Mouse (Mus musculus): ENCODE data around the gene Serpina5.
"Not testable (repeated sequence)": the region's sequence is repeated elsewhere in the genome, so short reads cannot be mapped to it uniquely, and the experiment has no call there.

Serpina5 gene

DNA sequence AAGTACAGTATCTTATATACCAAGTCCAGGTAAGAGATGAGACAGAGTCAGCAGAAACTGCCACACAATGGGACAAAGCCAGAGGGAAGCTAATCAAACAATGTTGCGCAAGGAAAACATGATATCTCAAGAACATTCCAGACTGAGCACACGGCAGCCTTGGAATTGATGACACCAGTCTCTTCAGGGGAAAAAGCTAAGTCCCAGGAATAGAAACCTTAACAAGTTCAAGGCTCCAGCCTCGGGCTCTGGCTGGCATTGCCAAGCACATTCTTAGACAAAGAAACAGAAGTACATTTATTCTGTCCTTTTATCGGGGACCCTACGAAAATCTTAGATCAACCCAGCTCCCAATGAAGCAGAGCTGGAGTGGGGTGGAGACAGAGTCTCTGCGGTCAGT is at the start of gene Serpina5:
TSS of gene Serpina5 (plus strand) at position 346 of the 400 bp plus-strand sequence.
- DNase-seq (ENCODE audit: low read depth, low spot score), result no peak

DNA sequence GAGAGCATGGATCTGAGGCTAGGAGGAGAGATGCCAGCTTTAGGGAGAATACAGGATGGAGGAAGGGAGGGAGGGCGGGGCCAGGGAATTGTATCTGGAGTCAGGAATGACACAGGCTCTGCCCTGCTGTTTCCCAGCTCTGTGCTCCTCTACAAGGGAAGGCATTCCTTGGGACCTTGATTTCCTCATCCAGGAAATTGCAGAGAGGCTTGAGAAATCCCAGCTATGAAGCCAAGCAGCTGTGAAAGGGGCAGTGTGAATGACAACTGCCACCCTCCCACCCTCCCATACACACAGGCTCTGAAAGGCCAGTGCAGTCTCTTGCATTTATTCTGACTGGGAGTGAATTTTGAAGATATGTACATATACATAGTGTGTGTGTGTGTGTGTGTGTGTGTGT is 46.9 kb upstream of the Serpina5 start:
- DNase-seq (ENCODE audit: low read depth, low spot score), result no peak

DNA sequence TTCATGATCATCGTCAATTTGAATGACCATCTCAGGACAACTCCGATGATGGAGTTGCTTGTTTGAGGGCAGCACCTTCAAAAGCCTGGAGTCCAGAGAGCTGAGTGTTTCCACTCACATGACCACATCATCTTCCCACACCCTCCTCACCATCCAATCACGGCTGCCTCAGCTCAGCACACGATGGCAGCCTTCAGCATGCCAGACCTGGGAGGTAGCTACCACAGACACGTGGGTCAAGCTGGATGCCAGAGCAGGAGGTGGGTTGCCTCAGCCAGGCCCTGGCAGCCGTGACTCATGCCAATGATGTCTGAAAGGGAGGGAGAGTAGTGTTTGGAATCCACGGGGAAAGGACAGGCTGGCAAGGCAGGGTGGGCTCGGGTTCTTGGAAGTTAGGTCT is 45.2 kb upstream of the Serpina5 start:
- DNase-seq (ENCODE audit: low read depth, low spot score), result no peak

DNA sequence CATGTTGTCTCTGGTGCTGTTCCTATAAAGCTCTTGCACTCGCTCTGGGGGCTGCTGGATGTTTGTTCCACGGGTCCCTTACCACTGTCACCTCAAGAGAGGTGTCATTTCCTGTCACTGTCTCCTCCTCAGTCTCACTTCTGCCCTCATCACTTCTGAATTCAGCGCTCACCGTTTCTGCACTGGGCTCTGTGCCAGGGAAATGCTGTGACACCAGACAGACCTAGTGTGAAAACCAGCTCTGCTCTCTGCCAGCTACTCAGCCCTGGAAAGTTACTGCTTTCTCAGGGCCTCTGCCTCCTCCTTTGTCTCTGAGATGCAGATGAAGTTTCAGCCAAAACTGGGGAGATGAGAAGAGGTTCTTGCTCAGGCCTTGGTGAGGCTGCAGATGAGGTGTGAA is 43.9 kb upstream of the Serpina5 start:
- no peak for DNase-seq (ENCODE audit: low read depth, low spot score)

DNA sequence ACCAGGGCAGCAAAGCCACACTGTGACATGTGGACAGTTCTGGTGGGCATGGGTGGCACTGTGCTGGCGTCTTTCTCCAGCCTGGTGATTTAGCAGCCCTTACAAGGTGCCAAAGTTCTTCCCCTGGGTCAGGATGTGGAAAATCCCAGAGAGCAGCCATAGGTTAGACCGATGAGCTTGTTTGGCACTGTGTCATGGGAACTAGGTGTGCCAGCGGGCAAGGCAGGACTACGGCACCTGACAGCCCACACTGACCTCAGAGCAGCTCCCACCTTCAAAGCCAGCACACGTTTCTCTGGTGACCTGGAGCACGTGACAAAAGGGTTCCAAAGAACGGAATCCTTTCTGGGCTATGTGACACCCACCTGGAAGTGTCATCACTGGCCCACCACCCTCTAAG is 43.4 kb upstream of the Serpina5 start:
- no peak for DNase-seq (ENCODE audit: low read depth, low spot score)

DNA sequence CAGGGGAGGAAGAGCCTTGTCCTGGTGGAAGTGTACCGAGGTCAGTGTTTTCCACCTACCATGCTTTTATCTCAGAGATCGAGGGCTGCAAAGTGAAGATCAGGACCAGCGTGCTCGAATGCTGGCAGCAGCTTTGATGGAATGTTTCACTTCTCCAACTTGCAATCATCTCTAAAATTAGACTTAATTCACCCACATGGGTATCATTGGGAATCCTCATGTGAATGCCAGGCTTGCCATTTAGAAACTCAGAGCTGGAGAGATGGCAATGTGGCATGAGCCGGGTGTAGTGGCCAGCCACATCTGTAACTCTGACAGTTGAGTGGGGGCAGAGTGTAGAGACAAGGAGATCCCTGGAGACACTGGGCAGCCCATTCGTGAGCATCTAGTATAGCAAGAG is 40.8 kb upstream of the Serpina5 start:
- no peak for DNase-seq (ENCODE audit: low read depth, low spot score)

DNA sequence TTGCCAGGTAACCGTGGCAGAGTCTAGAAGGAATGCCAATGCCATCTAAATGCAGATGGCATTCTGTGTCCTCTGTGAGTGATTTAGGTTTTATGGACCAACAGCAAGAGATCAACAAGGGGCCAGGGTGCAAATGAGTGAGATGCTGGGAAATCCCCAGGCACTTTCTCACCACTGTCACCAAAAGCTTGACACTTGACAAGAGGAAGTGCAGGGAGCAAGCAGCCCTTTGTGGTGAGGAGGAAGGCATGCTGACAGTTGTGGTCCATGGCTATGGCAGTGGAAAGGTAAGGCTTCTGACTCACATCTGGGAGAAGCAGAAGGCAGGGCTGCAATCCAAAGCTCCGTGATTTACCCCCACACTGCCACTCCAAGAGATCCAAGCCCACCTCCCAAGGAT is 39.1 kb upstream of the Serpina5 start:
- DNase-seq (ENCODE audit: low read depth, low spot score), result no peak

DNA sequence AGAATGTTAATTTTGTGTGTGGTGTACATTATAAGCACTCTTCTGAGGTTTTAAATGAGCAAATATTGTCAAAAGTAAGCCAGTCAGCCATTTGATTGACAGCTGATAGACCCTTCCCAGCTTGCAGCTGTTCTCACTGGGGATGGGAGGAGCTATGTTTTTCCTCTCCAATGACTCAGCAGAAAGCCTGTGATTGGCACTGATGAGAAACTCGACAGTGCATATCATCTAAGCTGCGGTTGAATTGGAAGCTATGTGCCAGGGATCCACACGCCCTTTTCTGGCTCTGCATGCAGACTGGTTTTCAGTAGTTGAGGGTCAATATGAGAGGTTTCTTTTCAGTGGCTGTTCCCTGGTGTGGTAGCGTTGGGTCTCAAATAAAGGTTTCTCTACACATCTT is 36.4 kb upstream of the Serpina5 start:
- DNase-seq (ENCODE audit: low read depth, low spot score), result no peak

DNA sequence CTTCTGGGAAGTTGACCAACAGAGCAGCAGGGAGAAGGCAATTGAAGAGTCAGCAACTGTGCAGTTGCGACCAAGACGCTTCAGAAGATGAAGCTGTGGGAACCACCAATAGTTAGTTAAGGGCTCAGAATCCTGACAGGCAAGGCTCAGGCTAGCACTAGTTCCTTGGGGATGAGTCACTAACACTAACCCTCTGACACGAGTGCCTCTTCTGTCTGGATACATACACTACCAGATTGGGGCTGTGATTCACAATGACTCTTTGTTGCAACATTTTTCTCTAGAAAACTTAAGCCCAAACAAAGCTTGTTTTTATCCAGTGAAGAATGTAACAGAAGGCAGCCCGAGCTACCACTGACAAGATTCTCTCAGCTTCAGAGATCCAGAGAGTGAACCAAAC is 35.9 kb upstream of the Serpina5 start:
- no peak for DNase-seq (ENCODE audit: low read depth, low spot score)

DNA sequence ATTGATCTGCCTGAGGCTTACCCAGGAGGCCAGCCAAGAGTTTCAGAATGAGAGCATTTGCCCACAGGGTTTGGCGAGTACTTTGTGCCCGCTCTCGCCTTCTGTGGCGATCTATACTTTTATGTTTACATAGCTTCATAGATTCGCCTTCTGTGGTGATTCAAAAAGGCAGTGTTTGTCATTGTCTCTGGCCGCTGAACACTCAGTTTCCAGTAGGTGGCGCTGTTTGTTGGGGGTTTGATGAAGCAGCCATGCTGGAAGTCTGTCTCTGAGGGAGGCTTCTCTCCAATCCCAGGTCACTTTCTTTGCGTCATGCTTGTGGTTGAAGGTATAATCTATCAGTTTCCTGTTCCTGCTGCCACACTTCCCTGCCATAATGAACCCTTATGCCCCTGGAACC is 34.7 kb upstream of the Serpina5 start:
- peak; percentile 40 for DNase-seq (ENCODE audit: low read depth, low spot score)

DNA sequence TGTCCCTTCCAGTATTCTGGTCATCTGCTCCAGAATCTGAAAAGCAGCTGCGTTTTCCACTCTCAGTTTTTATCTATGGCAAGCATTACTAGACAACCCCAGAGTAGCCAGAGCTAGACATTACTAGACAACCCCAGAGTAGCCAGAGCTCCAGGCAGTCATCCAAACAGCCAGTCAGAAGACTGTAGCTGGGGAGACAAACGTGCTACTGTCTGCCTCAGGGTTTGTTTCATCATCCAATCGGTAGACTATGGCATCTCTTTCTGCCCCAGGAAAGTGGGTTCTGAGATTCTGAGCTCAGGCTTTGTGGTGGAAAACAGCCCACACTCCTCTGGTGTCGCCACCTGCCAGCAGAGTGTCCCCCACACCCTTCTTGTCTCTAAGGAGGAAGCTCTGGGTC is 33.4 kb upstream of the Serpina5 start:
- DNase-seq (ENCODE audit: low read depth, low spot score), result no peak

DNA sequence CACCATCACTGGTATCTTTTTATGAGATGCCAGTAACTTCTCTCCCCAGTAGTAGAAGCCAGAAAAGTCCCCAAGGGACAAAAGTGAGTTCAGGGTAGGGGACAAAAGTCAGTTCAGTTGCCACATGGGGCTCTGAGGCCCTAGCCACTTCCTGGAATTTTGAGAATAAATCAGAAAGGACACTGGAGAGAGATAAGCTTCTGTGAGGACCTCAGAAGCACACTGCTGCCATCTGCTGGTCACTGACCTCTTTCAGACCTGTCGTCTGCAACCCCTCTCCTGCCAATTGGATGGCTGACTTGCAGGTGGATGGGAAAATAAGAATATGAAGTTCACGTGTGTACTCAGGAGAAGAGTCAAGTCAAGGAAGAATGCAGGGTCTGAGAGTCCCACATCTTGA is 31.3 kb upstream of the Serpina5 start:
- DNase-seq (ENCODE audit: low read depth, low spot score), result peak; percentile 42

DNA sequence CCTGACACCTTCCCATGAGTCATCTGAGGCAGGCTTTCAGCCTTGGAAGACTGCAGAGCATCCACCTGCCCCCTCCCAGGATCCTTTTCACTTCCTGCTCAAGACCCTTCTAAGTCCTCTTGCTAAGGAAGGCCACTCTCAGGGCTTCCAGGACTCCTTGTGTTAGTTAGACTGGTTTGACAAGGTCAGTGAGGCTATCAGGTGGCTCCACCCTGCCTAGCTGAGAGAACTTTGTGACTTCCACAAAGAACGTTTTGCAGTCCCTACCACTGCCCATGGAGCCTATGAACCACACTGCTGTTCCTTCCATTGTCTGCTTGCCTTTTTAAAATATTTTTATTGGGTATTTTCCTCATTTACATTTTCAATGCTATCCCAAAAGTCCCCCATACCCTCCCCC is 29.2 kb upstream of the Serpina5 start:
- no peak for DNase-seq (ENCODE audit: low read depth, low spot score)

DNA sequence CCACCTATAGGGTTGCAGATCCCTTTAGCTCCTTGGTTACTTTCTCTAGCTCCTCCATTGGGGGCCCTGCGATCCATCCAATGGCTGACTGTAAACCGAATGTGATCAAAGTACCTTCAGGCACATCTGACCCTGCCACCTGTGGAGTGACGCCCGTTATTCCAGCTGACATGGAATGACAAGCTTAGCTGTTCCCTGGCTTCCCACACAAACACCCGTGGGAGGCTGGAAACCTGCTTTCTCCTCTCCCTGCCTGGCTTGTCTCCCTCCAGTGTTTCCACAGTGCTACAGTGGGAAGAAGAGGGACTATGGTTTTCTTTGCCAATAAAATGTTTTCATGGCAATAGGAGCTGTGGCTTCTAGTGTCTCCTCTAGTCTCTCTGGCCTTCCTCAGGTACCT is 28.6 kb upstream of the Serpina5 start:
- no peak for DNase-seq (ENCODE audit: low read depth, low spot score)

DNA sequence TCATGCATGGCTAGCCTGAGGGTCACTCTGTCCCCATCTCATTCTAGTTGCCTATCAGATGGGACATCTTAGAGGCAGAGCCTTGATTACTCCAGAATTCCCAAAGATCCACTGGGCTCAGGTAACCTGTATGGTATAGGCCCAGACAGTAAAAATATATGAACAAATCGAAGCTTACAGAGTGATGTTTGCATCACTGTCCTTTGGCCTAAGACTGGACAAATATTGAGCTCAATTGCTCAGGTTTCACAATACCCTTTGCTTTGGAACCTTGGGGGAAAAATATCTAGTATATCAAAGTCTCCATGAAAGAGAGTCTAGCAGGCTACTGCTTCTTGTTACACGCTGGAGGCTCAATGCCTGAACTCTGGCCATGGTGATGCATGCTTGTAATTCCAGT is 10.8 kb upstream of the Serpina5 start:
- no peak for DNase-seq (ENCODE audit: low read depth, low spot score)

DNA sequence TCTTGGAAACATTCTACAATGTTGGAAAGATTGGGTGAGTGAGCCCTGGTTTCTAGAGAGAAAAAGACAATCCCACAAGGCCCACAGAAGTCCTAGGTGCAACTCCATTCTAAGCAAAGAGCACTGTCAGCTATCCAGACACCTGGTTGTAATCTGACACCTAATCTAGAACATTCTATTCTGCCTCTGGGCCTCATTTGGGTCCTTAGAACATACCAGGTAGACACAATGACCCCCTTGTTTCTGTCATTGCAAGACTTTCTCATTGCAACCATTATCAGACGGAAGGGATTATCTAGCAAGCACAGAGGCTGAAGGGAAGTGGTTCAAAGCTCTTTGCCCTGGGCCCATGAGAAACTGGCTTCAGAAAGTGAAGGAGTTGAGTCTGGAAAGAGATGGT is 9.6 kb upstream of the Serpina5 start:
- DNase-seq (ENCODE audit: low read depth, low spot score), result no peak

DNA sequence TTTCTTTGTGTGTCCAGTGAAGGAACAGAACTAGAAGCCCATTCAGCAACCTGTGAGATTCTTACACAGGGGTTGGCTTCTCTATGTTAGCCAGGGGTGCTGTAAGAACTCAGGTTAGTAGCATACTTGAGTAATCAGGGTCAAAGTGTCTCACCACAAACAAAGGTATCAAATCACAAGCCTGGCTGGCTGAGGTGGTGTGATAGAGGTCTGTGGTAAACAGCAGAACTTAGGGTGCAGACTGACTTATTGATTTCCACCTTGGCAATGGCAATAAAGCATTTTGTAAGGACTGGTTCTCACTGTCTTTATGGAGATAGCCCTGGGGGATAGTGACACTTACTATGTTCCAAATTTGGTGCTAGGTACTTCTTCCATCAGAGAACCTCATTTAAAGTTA is 4.9 kb downstream of the Serpina5 start:
- DNase-seq (ENCODE audit: low read depth, low spot score), result no peak

DNA sequence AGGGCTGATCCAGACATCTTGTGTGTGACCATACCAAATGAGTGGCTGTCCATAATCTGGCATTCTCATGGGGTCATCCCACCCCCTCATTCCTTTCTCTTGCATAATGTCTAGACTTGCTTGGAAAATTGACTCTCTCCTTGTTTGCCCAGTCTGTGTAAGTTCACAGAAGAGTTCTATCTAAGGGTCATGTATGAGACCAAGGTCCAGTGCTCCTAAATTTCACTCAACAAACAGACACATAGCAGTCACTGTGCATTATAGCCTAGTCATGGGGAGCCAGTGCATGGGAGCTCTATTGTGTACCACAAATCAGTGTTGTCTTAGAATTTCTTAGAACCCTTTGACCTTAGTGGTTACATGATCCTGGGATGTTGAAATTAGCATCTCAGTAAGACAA is 6.0 kb downstream of the Serpina5 start:
- DNase-seq (ENCODE audit: low read depth, low spot score), result no peak

DNA sequence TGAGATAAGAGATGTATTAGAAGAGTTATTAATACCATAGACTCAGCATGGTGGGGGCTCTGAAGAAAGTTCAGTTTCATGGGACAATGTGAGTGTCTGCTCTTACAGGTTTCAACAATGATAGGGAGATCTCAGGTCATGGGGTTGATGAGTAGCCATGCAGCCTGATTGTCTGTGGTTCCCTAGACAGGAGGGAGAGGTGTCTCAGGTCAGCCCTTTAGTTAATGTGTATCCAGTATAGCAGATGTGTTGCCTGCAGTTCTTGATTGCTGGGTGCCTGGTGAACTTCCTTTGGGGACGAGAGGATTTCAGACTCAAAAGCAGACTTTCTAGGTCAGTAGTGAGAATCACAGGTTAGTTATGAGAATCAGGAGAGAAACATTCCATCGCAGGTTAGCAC is 7.6 kb downstream of the Serpina5 start:
- no peak for DNase-seq (ENCODE audit: low read depth, low spot score)

DNA sequence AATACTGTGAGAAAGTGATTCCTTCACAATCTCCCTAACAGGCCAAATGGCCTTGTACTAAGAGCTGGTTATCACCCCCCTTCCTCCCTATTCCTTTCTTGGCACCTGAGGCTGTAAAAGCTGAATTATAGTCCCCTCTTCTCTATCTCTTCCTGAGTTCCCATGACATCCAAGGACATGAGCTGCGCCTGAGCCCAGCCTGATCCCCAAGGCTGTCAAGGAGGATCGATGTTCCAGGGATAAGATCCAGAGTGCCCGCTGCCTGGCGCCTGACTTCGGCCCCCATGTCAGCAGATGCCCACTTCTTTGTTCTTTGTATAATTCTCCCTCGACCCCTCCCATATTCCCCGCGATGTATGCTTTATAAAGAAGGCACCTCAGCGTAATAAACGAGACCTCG is 11.4 kb downstream of the Serpina5 start, which contains the start of gene Serpina3a:
TSS of gene Serpina3a (plus strand) at position 392 of the 400 bp plus-strand sequence.
- not testable (repeated sequence) for DNase-seq (ENCODE audit: low read depth, low spot score)

DNA sequence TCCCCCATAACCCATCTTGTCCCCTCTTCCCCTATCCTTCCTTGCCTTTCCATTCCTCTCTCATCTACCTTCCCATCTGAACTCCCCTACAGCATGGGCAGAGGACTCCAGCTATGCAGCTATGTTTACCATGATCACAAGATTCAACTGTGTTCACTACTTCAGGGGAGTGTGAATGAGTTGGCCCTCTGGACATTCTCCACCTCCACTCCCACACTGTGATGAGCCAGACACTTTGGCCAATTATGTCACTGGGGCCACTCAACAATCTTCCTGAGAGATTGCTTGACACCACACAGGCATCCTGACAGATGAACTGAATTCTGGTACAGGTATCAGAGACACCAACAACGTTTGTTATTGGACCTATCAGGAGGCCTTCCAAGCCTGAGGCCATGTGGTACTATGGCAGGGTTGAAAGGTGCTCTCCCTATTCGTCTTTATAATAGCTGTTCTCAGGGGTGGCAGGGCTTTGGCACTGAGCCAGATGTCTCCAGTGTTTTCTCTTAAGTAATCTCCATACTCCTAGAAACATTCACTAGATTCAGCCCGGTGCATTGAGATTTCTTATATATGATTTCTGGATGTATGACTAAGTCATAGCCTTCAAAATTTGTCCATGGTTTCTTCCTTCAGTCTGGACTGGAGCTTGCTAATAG is 14.1 kb downstream of the Serpina5 start:
- peak; percentile 3 for DNase-seq (ENCODE audit: low read depth, low spot score)

DNA sequence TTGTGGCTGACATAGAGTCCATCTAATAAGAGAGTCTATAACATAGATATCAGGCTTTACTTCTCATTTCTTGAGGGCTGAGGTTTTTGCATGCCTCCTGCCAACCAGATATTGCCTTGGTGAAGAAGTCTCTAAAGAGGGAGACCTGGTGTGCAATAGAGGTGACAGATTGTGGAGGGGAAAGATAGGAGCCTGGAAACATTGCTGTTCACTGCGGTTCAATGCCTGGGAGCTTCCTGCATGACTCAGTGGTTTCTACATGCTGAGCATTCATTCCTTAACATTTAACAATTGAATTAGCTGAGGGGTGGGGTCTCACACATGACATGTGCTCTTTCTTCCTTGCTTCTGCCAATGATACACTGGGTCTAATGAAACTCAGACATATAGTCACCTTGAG is 22.2 kb downstream of the Serpina5 start:
- DNase-seq (ENCODE audit: low read depth, low spot score), result no peak

DNA sequence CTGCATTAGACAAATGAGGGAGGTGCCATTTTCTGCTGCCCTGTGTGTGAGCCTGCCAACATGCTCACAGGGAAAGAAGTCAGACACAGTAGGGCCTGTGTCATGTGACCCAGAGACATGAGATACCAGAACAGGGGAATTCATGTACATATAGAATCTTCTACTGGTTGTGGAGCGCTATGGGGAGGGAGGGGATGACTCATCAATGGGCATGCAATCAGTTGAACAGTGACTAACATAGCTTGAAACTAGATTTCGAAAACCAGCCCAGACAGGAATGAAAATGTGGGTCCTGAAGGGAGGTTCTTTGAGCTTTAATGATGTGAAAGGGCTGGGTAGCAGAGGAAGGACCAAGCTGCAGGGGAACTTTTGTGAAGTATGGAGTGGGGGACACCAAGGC is 23.1 kb downstream of the Serpina5 start:
- DNase-seq (ENCODE audit: low read depth, low spot score), result no peak

DNA sequence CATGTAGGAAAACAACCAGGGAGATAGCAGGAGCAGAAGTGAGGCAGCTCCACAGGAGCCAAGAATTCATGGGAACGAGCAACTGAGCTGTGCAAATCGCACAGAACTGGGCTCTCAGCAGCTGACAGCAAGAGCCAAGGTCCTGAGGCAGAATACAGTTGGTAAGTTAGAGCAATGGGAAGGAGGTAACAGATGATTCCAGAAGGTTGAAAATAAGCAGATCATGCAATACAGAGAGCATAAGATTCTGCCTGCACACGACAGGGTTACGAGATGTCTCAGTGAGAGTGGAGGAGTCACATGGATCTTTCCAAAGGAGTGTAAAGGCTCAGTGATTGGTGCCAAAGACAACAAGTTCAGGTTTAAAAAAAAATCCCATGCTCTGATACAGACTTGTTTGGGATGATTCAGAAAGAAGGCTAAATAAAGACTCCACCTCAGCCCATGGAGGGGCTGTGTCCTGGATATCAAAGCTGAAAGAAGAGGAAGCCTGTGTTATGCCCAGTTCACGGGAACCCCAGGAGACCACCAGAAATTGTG is 24.2 kb downstream of the Serpina5 start:
- DNase-seq (ENCODE audit: low read depth, low spot score), result no peak

Measured in embryo, embryonic 11.5 days (tissue).